Mouse (Mus musculus) left cerebral cortex, postnatal 4 days (tissue): ENCODE results near the gene Atg7. TPM values are rescaled to one million over a fixed set of nuclear protein-coding genes. Genes with fewer than 3 reads are reported as not detected.
A peak's percentile ranks its signal among the peaks of the same experiment; 100 is the strongest.

Source experiments
- DNase-seq: peaks from one replicate; pipeline ENCODE4 v3.0.0-alpha.2; 2022
- intact Hi-C: fragments of 180-260 bp; cut with DNase I; formaldehyde crosslinking; loops from one replicate; pipeline ENCODE4 v1.15.1; 2025
- total RNA-seq, 2 experiments: library from RNA; stranded (reverse); gene quantifications; 2 replicates each; pipeline ENCODE4 v1.2.3; 2021

The Atg7 gene
- total RNA-seq, 2 experiments from 2014 or later: 16.4 to 20.3 TPM

DNA sequence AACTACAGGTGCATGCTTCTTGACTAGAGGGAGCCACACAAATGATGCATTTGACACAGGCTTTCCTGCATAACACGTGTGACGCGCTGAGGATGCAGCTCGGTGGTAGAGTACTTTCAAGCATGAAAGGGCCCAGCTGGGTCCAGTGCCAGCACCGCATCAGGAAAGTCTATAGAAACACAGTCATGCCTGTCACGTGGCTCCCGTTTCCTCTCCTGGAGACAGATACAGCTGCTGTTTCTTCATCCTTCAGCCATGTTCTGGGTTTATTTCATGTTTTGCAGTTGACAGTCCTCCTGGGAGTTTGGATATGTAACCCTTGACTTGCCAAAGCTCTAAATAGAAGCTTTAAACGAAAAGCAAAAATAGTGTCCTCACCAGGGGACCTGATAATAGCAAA lies 135.8 kb downstream of the Atg7 start:
- peak; percentile 11 for DNase-seq
- intact Hi-C loops: no loop called here

GRCm38 (mm10) chr6:114780583-114780982 lies 137.7 kb downstream of the Atg7 start:
- no peak for DNase-seq
- intact Hi-C loops: no loop called here

DNA sequence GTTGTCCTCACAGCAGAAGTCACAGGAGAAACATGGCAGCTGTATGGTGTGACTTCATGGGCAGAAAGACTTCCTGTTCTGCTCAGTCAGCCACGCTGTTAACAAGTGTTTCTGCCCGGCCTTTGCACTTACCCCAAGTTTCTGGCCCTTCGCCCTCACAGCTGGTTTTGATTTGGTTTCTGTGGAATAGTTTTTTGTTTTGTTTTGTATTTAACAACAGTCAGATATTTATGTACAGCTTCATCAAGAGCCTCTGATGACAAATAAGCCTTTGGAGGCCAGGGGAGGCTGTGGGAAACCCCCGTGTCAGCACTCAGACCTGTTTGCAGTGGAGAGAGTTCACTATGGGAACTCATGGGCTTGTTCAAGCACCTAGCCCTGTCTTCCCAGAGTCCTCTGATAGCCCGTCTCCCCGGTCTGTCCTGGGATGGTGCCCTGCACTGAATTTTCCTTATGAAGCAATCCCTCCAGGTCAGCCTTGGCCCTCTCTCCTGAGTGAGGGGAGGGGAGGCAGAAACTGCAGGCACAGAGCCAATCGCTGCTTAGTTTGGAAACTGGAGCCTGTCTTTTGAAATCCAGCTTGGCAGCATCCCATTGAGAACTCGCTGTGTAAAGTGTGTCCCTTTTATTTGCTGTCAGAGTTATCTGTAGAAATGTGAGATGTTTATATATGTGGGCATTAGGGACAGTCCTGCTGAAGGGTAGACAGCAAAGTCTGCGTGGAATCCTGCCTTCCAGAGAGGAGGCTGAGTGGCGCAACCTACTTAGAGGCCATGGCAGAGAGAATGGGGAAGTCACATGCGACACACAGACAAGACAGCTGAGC lies 138.7 kb downstream of the Atg7 start:
- intact Hi-C loops: no loop called here
- DNase-seq: peak; percentile 76

DNA sequence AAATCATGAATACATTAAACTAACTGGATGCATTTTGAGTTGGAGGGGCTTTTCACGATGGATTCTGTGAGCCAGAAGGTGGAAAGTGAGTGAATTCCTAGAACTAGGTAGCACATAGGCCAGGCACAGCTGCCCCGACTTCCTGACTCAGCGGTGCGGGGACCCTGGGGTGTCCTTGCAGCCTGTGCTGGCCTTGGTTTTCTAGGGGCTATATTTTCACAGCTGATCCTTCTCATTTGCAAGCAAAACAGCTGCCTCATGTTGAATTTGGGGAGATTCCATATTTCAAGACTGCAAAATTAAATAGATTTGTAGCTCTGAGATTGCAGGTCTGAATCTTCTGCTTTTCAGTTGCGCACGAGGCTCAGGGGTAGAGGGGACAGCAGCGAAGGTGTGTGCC lies 139.6 kb downstream of the Atg7 start:
- no peak for DNase-seq
- intact Hi-C loops: no loop called here

DNA sequence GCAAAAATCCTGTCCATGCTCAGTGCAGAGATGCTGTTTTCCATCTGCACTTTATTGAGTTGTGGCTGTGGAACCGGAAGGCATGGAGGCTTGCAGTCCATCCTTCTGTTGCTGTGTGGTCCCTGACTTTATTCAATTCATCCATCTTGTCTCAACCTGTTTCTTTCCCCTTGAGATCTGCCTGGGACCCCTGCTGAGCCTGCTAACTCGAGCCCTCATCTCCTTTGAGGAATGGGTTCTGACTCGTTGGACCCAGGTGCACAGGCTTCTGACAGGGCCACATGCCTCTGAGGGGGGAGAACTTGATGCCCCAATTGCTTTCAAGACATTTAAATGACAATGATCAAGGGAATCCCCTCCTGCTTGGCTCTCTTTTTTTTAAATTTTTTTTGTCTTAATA lies 143.6 kb downstream of the Atg7 start:
- no peak for DNase-seq
- intact Hi-C loops: no loop called here

GRCm38 (mm10) chr6:114787606-114788005 lies 144.7 kb downstream of the Atg7 start:
- intact Hi-C loops: no loop called here
- no peak for DNase-seq

DNA sequence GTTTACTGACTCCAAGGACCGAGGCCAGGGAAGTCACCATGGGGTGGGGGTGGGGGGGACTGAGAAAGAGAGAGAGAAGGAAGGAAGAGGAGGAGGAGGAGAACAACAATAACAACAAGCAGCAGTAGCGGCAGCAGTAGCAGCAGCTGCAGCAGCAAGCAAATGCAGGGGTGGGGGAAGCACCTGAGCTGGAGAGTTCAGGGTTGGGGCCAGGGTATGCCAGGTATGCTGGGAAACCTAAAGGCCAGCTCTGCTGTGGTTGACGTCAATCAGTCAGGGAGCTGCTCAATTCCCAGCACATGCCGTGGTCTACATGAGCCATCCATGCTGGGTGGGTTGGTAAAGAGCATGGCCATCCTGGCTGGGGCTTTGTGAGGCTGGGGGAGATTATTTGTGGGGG lies 145.8 kb downstream of the Atg7 start:
- intact Hi-C loops: no loop called here
- DNase-seq: no peak

DNA sequence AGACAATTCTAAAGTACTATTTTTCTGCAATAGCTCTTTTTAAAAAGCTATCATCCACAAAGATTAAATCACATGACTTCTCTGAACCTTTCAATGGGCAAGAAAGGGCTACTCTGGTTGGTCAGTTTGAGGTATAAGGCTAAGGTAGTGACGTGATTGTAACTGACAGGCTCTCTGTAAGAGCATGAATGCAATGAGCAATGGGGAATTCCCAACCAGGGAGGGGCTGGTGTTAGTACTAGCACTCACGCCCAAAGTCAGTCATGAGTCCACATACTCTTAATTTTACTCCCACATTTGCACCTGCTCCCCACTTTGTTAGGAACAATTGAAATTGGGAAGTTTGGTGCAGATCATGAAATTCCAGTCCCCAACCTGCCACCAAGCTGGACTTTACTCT lies 147.2 kb downstream of the Atg7 start:
- intact Hi-C loops: no loop called here
- DNase-seq: no peak

GRCm38 (mm10) chr6:114790902-114791301 lies 148.0 kb downstream of the Atg7 start:
- intact Hi-C loops: no loop called here
- DNase-seq: no peak

DNA sequence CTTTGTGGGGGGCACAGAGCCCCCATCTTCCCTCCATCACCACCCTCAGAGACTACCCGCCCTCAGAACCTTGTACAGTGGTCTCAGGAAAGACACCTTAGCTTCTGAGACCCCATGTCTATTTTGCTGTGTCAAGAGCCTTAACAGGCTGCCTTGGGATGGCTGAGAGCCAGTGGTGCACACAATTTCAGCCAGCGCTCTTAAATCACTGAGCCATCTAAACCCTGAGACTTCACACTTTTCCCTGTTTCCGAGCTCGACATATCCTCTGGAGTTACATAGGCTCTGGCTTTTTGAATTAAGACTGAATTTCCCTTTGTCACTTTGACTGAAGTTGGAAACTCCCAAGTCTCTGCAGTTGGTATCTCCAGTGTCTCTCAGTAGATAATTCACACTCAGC lies 148.9 kb downstream of the Atg7 start:
- intact Hi-C loops: no loop called here

DNA sequence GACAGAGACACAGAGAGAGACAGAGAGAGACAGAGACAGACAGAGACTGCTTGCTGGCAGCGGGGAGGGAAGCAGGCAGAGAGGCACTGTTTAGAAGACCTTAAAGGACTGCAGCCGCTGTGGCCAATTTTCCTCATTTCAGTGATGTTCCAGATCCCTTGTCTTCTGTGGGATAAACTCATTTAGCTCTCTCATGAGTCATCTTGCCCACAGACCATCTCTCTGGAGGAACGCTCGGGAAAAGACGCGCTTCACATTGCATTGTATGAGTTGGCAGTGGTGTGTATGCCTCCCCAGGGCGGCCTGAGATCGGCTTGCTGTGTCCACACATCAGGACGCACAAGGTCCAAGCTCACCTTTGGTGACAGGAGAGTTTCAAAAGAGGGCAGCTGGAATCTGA lies 151.8 kb downstream of the Atg7 start:
- DNase-seq: no peak
- intact Hi-C loops: no loop called here

More for the DNA sequence above, 148.9 kb downstream of the Atg7 start:
- DNase-seq: no peak

GRCm38 (mm10) chr6:114795706-114796325 lies 152.9 kb downstream of the Atg7 start:
- intact Hi-C loops: no loop called here
- DNase-seq: no peak

DNA sequence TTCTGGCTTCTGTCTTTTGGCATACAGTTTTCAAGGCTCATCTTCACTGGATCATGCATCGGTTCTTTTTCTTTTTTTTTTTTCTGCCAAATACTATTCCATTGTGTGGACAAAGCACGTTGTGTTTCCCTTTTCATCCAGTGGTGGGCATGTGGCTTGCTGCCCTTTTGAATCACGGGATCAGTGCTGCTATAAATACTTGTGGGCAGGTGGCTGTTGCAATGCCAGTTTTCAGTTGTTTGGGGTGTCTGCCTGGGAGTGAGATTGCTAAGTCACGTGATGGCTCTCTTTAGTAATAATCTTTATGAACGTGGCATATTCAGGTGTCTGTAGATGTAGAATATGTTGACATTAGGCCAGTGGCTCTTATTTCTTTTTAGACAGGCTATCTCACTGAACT lies 155.0 kb downstream of the Atg7 start:
- intact Hi-C loops: no loop called here
- DNase-seq: no peak

GRCm38 (mm10) chr6:114798715-114799114 lies 155.8 kb downstream of the Atg7 start:
- peak; percentile 24 for DNase-seq
- intact Hi-C loops: no loop called here

DNA sequence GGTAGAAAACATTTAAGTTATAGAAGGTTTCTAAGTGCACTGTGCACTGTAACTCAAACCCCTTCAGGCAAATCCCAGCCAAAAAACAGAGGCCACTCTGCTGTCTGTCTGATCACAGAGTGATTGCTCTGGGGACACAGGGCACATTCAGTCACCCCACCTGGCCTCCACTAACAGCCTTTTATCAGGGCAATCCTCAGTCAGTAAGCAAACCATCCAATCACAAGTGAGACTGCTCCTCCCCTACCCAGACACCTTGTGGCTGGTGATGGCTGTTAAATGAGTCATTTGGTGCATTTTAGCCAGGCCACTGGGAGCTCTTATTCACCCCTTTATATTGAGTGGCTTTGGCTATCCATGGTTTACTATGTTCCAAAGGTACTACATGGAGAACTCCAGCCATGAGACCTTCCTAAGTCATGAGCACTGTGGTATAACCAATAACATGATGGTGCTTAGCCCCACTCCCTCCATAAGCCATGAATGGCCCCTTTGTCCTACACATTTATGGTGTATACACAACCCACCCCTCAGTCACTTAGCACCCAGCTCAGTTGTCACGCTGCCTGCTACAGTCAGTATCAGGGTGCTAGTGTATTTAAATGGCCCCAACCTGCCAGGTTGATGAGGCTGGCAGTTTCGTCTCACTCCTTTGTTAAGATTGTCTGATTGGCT lies 157.5 kb downstream of the Atg7 start:
- no peak for DNase-seq
- intact Hi-C loops: no loop called here

- intact Hi-C loops: no loop called here
- DNase-seq: no peak
Observed at GRCm38 (mm10) chr6:114803915-114804535, 161.1 kb downstream of the Atg7 start.

DNA sequence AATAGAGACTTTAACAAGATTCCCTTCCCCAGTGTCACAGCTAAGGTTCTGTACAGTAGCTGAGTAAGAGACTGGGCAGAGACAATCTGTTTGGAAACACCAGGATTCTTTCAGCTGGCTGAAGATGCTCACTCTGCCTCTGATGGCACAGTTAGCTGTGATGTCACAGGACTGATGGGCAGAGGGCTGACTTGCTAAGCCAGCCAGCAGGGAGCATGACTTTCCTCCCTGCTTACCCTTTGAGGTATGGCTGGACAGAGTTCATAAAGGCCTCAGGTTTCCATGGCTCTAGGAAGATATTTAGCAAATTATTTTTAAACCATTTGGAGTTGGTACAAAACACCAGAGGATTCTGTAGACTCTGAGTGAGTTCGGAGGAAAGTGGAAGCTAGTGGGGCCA lies 162.0 kb downstream of the Atg7 start:
- no peak for DNase-seq
- intact Hi-C loops: no loop called here

DNA sequence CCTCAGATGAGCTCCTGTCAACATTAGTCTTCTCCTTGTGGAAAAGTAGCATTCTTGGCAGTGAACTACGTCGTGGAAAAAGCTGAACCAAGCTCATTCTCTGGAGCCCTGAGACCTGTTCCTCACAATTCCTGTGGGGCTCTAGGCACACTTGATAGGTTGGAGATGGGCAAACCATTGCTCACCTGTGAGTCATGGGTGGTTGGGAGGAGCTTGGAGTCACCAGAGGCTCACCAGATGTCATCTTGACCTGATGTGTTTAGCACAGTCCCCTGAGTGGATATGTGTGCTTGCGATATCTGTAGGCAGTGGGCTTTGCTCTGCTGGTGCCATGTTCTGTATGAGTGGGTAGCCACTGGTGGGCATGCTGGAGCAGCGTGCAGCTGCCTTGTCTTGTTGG lies 163.0 kb downstream of the Atg7 start:
- DNase-seq: no peak
- intact Hi-C loops: no loop called here

- intact Hi-C loops: no loop called here
- no peak for DNase-seq
Observed at GRCm38 (mm10) chr6:114807474-114807873, 164.6 kb downstream of the Atg7 start.

- no peak for DNase-seq
- intact Hi-C loops: no loop called here
Observed at GRCm38 (mm10) chr6:114808654-114809430, 165.9 kb downstream of the Atg7 start.

- intact Hi-C loops: no loop called here
- no peak for DNase-seq
Observed at GRCm38 (mm10) chr6:114809431-114809811, 166.5 kb downstream of the Atg7 start.
